Mouse (Mus musculus): ENCODE measurements around the gene Glipr2.

DNA sequence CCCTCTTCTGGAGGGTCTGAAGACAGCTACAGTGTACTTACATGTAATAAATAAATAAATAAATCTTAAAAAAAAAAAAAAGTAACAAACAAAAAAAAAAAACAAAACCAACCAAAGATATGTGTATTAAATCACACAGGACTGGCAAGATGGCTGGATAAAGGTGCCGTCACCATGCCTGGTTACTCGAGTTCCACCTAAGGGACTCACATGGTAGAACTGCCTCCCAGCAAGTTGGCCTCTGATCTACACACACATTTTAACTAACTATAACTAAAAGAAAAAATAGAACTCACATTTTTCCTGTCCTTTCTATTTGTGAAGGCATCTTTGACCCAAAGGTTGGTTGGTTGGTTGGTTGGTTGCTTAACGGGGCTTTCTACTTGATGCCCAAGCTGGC, 54.6 kb downstream of the Glipr2 start:
- TF ChIP-seq CTCF (IDR thresholded peaks at IDR 0.05; ENCODE audit: low read depth, low read length) = no peak
- TF ChIP-seq POLR2A (IDR thresholded peaks at IDR 0.05; ENCODE audit: extremely low read depth, insufficient read depth, low read length) = no peak
